Mouse (Mus musculus): ENCODE results near the gene Cst7. TPM values are rescaled to one million over a fixed set of nuclear protein-coding genes. Genes with fewer than 3 reads are reported as not detected.

The Cst7 gene
- polyA plus RNA-seq, 1 experiment from 2014 or later: 0.64 TPM

DNA sequence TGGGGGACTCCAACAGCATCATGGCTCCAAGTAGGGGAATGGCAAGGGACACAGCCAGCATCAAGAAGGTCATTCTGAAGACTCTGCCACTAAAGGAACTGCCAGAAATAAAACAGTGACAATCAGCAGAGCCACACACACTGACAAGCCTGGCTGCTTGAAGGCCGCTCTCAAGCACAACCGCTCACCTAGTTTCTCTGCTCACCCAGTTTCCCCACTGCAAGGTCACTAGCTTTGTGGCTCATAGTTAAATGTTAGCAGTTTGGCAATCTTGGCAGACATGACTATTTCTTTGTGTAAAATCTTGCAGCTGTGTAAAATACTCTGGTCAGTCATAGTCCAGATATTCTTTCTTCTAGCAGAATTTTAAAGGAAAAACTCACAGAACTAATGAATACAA is 30.0 kb downstream of the Cst7 start:
- no peak overlapping the region for H3K4me2 ChIP-seq (replicated peaks)
- H3K27me3 ChIP-seq: no peaks in the 10 kb centered on the region
- ATAC-seq (replicated peaks): no peak
- H3K27ac ChIP-seq (replicated peaks): no peak overlapping the region
- no peak overlapping the region for H3K4me3 ChIP-seq
- WGBS: 96% methylated on average over 2 of the region's 2 CpGs
- H3K9ac ChIP-seq (replicated peaks): no peak overlapping the region
- H3K9me3 ChIP-seq: no peaks in the 10 kb centered on the region
- no peaks in the 10 kb centered on the region for H3K4me1 ChIP-seq
- no peaks in the 10 kb centered on the region for H3K36me3 ChIP-seq

GRCm38 (mm10) chr2:150602166-150602565 is 32.0 kb downstream of the Cst7 start:
- Histone ChIP-seq H3K27me3 (no peaks in the 10 kb centered on the region), H3K9ac (replicated peaks) (no peak overlapping the region), H3K4me1 (peaks cover 4% of the 10 kb centered on the region), H3K4me2 (replicated peaks) (no peak overlapping the region), H3K4me3 (no peak overlapping the region), H3K9me3 (no peaks in the 10 kb centered on the region), H3K27ac (replicated peaks) (no peak overlapping the region), H3K36me3 (no peaks in the 10 kb centered on the region)
- 88% methylated on average over 2 of the region's 2 CpGs for WGBS
- ATAC-seq (replicated peaks): no peak

GRCm38 (mm10) chr2:150604802-150605201 is 34.6 kb downstream of the Cst7 start:
- no peak overlapping the region for H3K4me3 ChIP-seq
- H3K27ac ChIP-seq (replicated peaks): no peak overlapping the region
- ATAC-seq (replicated peaks): no peak
- no peaks in the 10 kb centered on the region for H3K36me3 ChIP-seq
- no peaks in the 10 kb centered on the region for H3K9me3 ChIP-seq
- no peak overlapping the region for H3K9ac ChIP-seq (replicated peaks)
- peaks cover 15% of the 10 kb centered on the region for H3K4me1 ChIP-seq
- no peaks in the 10 kb centered on the region for H3K27me3 ChIP-seq
- H3K4me2 ChIP-seq (replicated peaks): no peak overlapping the region
- WGBS: 87% methylated on average over 2 of the region's 2 CpGs

- Histone ChIP-seq H3K9me3 (no peaks in the 10 kb centered on the region), H3K27me3 (no peaks in the 10 kb centered on the region), H3K9ac (replicated peaks) (no peak overlapping the region), H3K4me3 (peak overlapping the region; percentile 93), H3K36me3 (no peaks in the 10 kb centered on the region), H3K27ac (replicated peaks) (no peak overlapping the region), H3K4me2 (replicated peaks) (peak overlapping the region; percentile 80), H3K4me1 (peaks cover 15% of the 10 kb centered on the region)
- 87% methylated on average over 1 of the region's 1 CpGs for WGBS
- ATAC-seq (replicated peaks): no peak
These were observed 36.9 kb downstream of the Cst7 start for GRCm38 (mm10) chr2:150607086-150607485.

DNA sequence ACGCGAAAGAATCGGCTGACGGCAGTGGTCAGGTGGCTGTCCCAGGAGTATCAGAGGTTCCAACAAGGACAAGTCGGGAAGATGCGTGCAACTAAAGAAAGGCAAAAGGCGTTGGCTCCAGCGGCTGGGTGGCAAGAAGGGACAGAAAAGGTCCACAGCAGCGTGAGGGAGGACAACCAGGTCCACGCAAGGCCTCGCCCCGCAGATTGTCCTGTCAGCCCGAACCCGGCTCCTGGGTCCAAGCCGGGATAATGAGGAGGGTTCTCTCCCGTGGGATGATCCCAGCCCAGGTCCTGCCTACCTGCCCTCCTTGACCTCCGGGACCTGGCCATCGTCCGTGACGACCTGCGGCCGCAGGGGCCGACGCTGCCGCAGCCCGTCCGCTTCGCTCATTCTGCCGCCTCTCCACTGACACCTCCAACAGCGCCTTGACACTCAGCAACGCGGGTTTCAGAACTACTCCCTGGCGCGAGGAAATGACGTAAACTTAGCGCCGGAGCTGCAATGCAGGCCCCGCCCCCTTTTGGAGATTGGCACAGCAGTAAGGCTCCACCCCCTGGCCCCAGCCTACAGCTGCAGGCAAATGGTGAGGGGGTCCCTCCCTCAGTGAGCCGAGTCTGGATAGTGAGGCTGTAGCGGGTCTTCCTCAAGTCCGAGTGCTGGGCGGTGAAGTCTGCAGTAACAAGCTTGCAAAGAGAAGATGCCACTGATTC is 38.0 kb downstream of the Cst7 start, which contains the start of gene Apmap:
Gene Apmap (minus strand): TSS at position 481 of the 713 bp plus-strand sequence.
- Histone ChIP-seq H3K27me3 (no peaks in the 10 kb centered on the region), H3K9me3 (no peaks in the 10 kb centered on the region), H3K4me2 (replicated peaks) (peak within 1 kb of the TSS; percentile 80), H3K4me1 (peaks cover 15% of the 10 kb centered on the region), H3K36me3 (no peaks in the 10 kb centered on the region), H3K27ac (replicated peaks) (peak within 1 kb of the TSS; percentile 63), H3K9ac (replicated peaks) (peak within 1 kb of the TSS; percentile 85), H3K4me3 (peak within 1 kb of the TSS; percentile 93)
- peak; percentile 98 for ATAC-seq (replicated peaks)
- under 1% methylated on average over 42 of the region's 42 CpGs for WGBS

DNA sequence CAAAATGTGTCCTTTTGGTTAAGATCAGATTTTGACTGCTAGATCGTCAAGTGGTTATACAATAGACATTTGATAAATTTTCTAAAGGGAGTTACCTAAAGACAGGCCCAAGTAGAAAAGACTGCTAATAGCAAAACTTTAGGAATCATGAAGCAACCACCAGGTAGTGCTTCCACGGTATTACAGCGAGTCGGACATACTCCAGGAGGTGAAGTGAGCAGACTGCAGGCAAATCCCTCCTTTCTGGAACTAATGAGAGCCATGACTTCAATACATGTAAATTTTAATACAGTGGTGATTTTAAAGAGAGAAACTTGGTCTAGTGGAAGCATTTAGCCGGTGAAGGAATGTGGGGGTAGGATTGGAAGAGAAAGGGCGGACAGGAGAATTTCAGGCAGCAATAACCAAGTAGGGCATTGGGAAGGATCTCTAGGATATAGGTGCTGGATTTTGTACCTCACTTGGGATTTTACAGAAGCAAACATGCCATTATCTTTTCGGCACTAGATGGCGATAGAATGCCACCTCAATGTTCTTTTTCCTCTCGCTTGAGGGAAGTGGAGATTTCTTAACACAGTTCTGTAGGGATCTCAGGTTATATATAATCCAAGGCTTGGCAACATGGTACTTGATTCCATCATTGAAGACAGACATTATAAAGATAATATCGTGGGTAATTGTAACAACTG is 38.8 kb downstream of the Cst7 start:
- H3K4me1 ChIP-seq: peaks cover 15% of the 10 kb centered on the region
- peak; percentile 57 for ATAC-seq (replicated peaks)
- H3K9me3 ChIP-seq: no peaks in the 10 kb centered on the region
- H3K4me3 ChIP-seq: peak overlapping the region; percentile 93
- H3K27me3 ChIP-seq: no peaks in the 10 kb centered on the region
- under 1% methylated on average over 10 of the region's 10 CpGs for WGBS
- H3K4me2 ChIP-seq (replicated peaks): peak overlapping the region; percentile 80
- peak overlapping the region; percentile 85 for H3K9ac ChIP-seq (replicated peaks)
- no peaks in the 10 kb centered on the region for H3K36me3 ChIP-seq
- H3K27ac ChIP-seq (replicated peaks): peak overlapping the region; percentile 63

- H3K27ac ChIP-seq (replicated peaks): no peak overlapping the region
- H3K4me1 ChIP-seq: peaks cover 15% of the 10 kb centered on the region
- no peaks in the 10 kb centered on the region for H3K36me3 ChIP-seq
- no peak overlapping the region for H3K4me3 ChIP-seq
- no peak for ATAC-seq (replicated peaks)
- H3K27me3 ChIP-seq: no peaks in the 10 kb centered on the region
- H3K4me2 ChIP-seq (replicated peaks): no peak overlapping the region
- H3K9ac ChIP-seq (replicated peaks): no peak overlapping the region
- 85% methylated on average over 3 of the region's 3 CpGs for WGBS
- H3K9me3 ChIP-seq: no peaks in the 10 kb centered on the region
These were observed 39.9 kb downstream of the Cst7 start for GRCm38 (mm10) chr2:150610097-150610496.

- peaks cover 54% of the 10 kb centered on the region for H3K36me3 ChIP-seq
- 77% methylated on average over 3 of the region's 3 CpGs for WGBS
These were observed 51.5 kb downstream of the Cst7 start for GRCm38 (mm10) chr2:150621698-150622097.

GRCm38 (mm10) chr2:150623957-150624356 is 53.7 kb downstream of the Cst7 start:
- WGBS: 91% methylated on average over 3 of the region's 3 CpGs
- H3K4me1 ChIP-seq: no peaks in the 10 kb centered on the region
- H3K27ac ChIP-seq (replicated peaks): no peak overlapping the region
- ATAC-seq (replicated peaks): no peak
- no peaks in the 10 kb centered on the region for H3K27me3 ChIP-seq
- peaks cover 60% of the 10 kb centered on the region for H3K36me3 ChIP-seq
- no peak overlapping the region for H3K4me2 ChIP-seq (replicated peaks)
- H3K9me3 ChIP-seq: no peaks in the 10 kb centered on the region
- no peak overlapping the region for H3K9ac ChIP-seq (replicated peaks)
- no peak overlapping the region for H3K4me3 ChIP-seq

More at GRCm38 (mm10) chr2:150621698-150622097, 51.5 kb downstream of the Cst7 start:
- Histone ChIP-seq H3K4me3 (no peak overlapping the region), H3K27me3 (no peaks in the 10 kb centered on the region), H3K9ac (replicated peaks) (no peak overlapping the region), H3K9me3 (no peaks in the 10 kb centered on the region), H3K27ac (replicated peaks) (no peak overlapping the region), H3K4me1 (no peaks in the 10 kb centered on the region), H3K4me2 (replicated peaks) (no peak overlapping the region)
- no peak for ATAC-seq (replicated peaks)

DNA sequence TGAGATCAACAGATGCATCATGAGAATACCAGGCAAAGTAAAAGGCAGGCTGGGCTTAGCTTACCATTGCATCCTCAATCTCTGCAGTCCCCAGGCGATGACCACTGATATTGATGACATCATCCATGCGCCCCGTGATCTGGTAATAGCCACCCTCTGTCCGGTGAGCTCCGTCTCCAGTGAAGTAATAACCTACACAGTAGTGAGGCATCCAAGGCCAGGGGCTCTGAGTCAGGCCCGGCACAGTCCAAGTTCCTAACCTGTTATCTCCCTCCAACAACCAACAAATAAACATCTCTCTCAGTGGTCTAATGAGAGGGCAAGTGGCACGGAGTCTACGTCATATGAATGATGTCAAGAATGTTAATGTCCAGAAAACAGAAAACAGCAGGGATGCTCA is 54.7 kb downstream of the Cst7 start:
- no peaks in the 10 kb centered on the region for H3K4me1 ChIP-seq
- no peak overlapping the region for H3K27ac ChIP-seq (replicated peaks)
- WGBS: 93% methylated on average over 8 of the region's 8 CpGs
- peaks cover 52% of the 10 kb centered on the region for H3K36me3 ChIP-seq
- no peak overlapping the region for H3K4me2 ChIP-seq (replicated peaks)
- H3K4me3 ChIP-seq: no peak overlapping the region
- ATAC-seq (replicated peaks): no peak
- no peaks in the 10 kb centered on the region for H3K9me3 ChIP-seq
- no peaks in the 10 kb centered on the region for H3K27me3 ChIP-seq
- H3K9ac ChIP-seq (replicated peaks): no peak overlapping the region

- Histone ChIP-seq H3K27ac (replicated peaks) (no peak overlapping the region), H3K9me3 (no peaks in the 10 kb centered on the region), H3K9ac (replicated peaks) (no peak overlapping the region), H3K36me3 (peaks cover 44% of the 10 kb centered on the region), H3K27me3 (no peaks in the 10 kb centered on the region), H3K4me2 (replicated peaks) (no peak overlapping the region), H3K4me1 (no peaks in the 10 kb centered on the region), H3K4me3 (no peak overlapping the region)
- ATAC-seq (replicated peaks): no peak
- 75% methylated on average over 6 of the region's 6 CpGs for WGBS
These were observed 56.9 kb downstream of the Cst7 start for GRCm38 (mm10) chr2:150627140-150627539.
